In genomic region chr12:82478256-82478655, GRCm38 (mm10) we compare ENCODE assay signal across 15 mouse cellular contexts.
DNase-seq lines count a peak whose midpoint lies in the region; ATAC-seq and TF ChIP-seq lines count a peak whose summit lies in the region.
"Had no signal": no experiment of that assay in that cellular context is flagged by ENCODE, and none has a peak within 500 bp of the region (broad histone marks: within the 10 kb centered on the region; RNA-seq: fewer than 3 reads in every experiment).

No protein-coding gene starts in this region.

- peaks cover 37% of the 10 kb centered on the region for H3K4me1 ChIP-seq in heart, embryonic 13.5 days
- H3K4me1 ChIP-seq in embryonic facial prominence, embryonic 12.5 days = peaks cover 20% of the 10 kb centered on the region
- peaks cover 19% of the 10 kb centered on the region for H3K4me1 ChIP-seq in limb, embryonic 13.5 days
- no peaks in the 10 kb centered on the region for H3K4me1 ChIP-seq in stomach, postnatal 0 days (replicated peaks; ENCODE audit: control insufficient read depth, insufficient read depth)

- no peak for TF ChIP-seq CTCF in brain, embryonic 14.5 days (IDR thresholded peaks at IDR 0.05; ENCODE audit: borderline replicate concordance, extremely low read depth, insufficient read depth, insufficient read length)
- no peak for TF ChIP-seq CTCF in stomach, postnatal 0 days (IDR thresholded peaks at IDR 0.05; ENCODE audit: low read depth)

- no peaks in the 10 kb centered on the region for H3K36me3 ChIP-seq in heart, embryonic 13.5 days
- H3K36me3 ChIP-seq in embryonic facial prominence, embryonic 12.5 days = no peaks in the 10 kb centered on the region
- no peaks in the 10 kb centered on the region for H3K36me3 ChIP-seq in limb, embryonic 13.5 days
- H3K36me3 ChIP-seq in stomach, postnatal 0 days (ENCODE audit: control insufficient read depth, insufficient read depth, low read length) = no peaks in the 10 kb centered on the region
- H3K36me3 ChIP-seq: liver, embryonic 13.5 days had no signal

- 15% methylated on average over 8 of the region's 8 CpGs for WGBS in heart, embryonic 13.5 days
- WGBS in embryonic facial prominence, embryonic 12.5 days = 9% methylated on average over 8 of the region's 8 CpGs
- WGBS in limb, embryonic 13.5 days = 25% methylated on average over 8 of the region's 8 CpGs
- 41% methylated on average over 8 of the region's 8 CpGs for WGBS in stomach, postnatal 0 days

- no peaks in the 10 kb centered on the region for H3K27me3 ChIP-seq in heart, embryonic 13.5 days (replicated peaks)
- no peaks in the 10 kb centered on the region for H3K27me3 ChIP-seq in embryonic facial prominence, embryonic 12.5 days
- 0 out of 2 replicates have a peak, but pooled peaks cover 2% of the 10 kb centered on the region for H3K27me3 ChIP-seq in limb, embryonic 13.5 days
- H3K27me3 ChIP-seq in stomach, postnatal 0 days (ENCODE audit: control insufficient read depth, insufficient read depth, low read length) = no peaks in the 10 kb centered on the region

- no peak overlapping the region for H3K4me3 ChIP-seq in heart, embryonic 13.5 days
- H3K4me3 ChIP-seq in embryonic facial prominence, embryonic 12.5 days = no peak overlapping the region
- H3K4me3 ChIP-seq in limb, embryonic 13.5 days = no peak overlapping the region
- no peak overlapping the region for H3K4me3 ChIP-seq in stomach, postnatal 0 days (ENCODE audit: low read depth, low read length)
- H3K4me3 ChIP-seq: erythroblast, embryonic 14.5 days; liver, embryonic 13.5 days had no signal

- H3K27ac ChIP-seq in heart, embryonic 13.5 days (replicated peaks) = peak overlapping the region; percentile 68
- no peak overlapping the region for H3K27ac ChIP-seq in embryonic facial prominence, embryonic 12.5 days
- H3K27ac ChIP-seq in limb, embryonic 13.5 days = no peak overlapping the region
- H3K27ac ChIP-seq in stomach, postnatal 0 days (replicated peaks) = no peak overlapping the region
- H3K27ac ChIP-seq: liver, embryonic 13.5 days had no signal

- no peak for TF ChIP-seq EP300 in stomach, postnatal 0 days (optimal IDR thresholded peaks at IDR 0.05)

- H3K9me3 ChIP-seq in heart, embryonic 13.5 days = no peaks in the 10 kb centered on the region
- no peaks in the 10 kb centered on the region for H3K9me3 ChIP-seq in embryonic facial prominence, embryonic 12.5 days
- no peaks in the 10 kb centered on the region for H3K9me3 ChIP-seq in limb, embryonic 13.5 days
- H3K9me3 ChIP-seq in stomach, postnatal 0 days (ENCODE audit: control insufficient read depth, low read length) = no peaks in the 10 kb centered on the region
- H3K9me3 ChIP-seq: liver, embryonic 13.5 days had no signal

- intact Hi-C loops in heart, postnatal 25 days (cut with DNase I) = loop anchor here (10.0 kb wide), 1 partner anchor 683 kb away; no protein-coding TSS in a partner anchor

- no peak for DNase-seq in heart, postnatal 25 days (ENCODE audit: low spot score)
- DNase-seq in brain, embryonic 14.5 days (ENCODE audit: low read depth) = peak; percentile 39
- no peak for DNase-seq in adrenal gland, postnatal 36 days
- no peak for DNase-seq in stomach, postnatal 0 days (ENCODE audit: low spot score)
- DNase-seq in urinary bladder, adult 18-20 months (ENCODE audit: low spot score in 2 of 2) = no peak
- DNase-seq: adrenal gland, adult 2 months; cerebellum, adult 18-20 months; gastrocnemius, postnatal 14 days; layer of hippocampus, postnatal 36 days; liver, embryonic 13.5 days; thymus, postnatal 4 days had no signal

- no peak for TF ChIP-seq POLR2A in brain, embryonic 14.5 days (IDR thresholded peaks at IDR 0.05; ENCODE audit: borderline replicate concordance, extremely low read depth, insufficient read depth, insufficient read length, poor library complexity, severe bottlenecking)

- peak overlapping the region; percentile 24 for H3K4me2 ChIP-seq in heart, embryonic 13.5 days
- 0 out of 2 replicates have a peak overlapping the region, but pooled peaks have one; percentile 1 for H3K4me2 ChIP-seq in embryonic facial prominence, embryonic 12.5 days (replicated peaks)
- H3K4me2 ChIP-seq in limb, embryonic 13.5 days (replicated peaks) = no peak overlapping the region; the same call in 1 of the 2 replicates
- H3K4me2 ChIP-seq in stomach, postnatal 0 days (replicated peaks; ENCODE audit: low read depth) = no peak overlapping the region
- H3K4me2 ChIP-seq: liver, embryonic 13.5 days had no signal

- H3K9ac ChIP-seq in heart, embryonic 13.5 days = peak overlapping the region; percentile 19; the same call in 1 of the 2 replicates
- H3K9ac ChIP-seq in embryonic facial prominence, embryonic 12.5 days = no peak overlapping the region
- peak overlapping the region; percentile 14; the same call in 1 of the 2 replicates for H3K9ac ChIP-seq in limb, embryonic 13.5 days
- H3K9ac ChIP-seq in stomach, postnatal 0 days (ENCODE audit: low read length) = no peak overlapping the region
- H3K9ac ChIP-seq: liver, embryonic 13.5 days had no signal

- no peak for ATAC-seq in heart, embryonic 13.5 days (ENCODE audit: extremely low read depth, insufficient number of reproducible peaks, low FRiP score, low TSS enrichment)
- no peak for ATAC-seq in embryonic facial prominence, embryonic 12.5 days (ENCODE audit: insufficient number of reproducible peaks, insufficient read depth, low FRiP score, low TSS enrichment)
- ATAC-seq in limb, embryonic 13.5 days (ENCODE audit: low FRiP score, low read depth) = no peak
- ATAC-seq in stomach, postnatal 0 days (ENCODE audit: low FRiP score, low TSS enrichment) = no peak

Comparison
In these comparisons a context has a peak if more than half of its experiments do, and no peak if none do; other contexts are left out.
1. H3K4me2 ChIP-seq: peak in heart, embryonic 13.5 days (single experiment) and embryonic facial prominence, embryonic 12.5 days (single experiment); none in limb, embryonic 13.5 days (single experiment) and stomach, postnatal 0 days (single experiment).
2. H3K9ac ChIP-seq: peak in heart, embryonic 13.5 days (single experiment) and limb, embryonic 13.5 days (single experiment); none in embryonic facial prominence, embryonic 12.5 days (single experiment) and stomach, postnatal 0 days (single experiment).